Mouse (Mus musculus): ENCODE data around the gene Megf8.

DNA sequence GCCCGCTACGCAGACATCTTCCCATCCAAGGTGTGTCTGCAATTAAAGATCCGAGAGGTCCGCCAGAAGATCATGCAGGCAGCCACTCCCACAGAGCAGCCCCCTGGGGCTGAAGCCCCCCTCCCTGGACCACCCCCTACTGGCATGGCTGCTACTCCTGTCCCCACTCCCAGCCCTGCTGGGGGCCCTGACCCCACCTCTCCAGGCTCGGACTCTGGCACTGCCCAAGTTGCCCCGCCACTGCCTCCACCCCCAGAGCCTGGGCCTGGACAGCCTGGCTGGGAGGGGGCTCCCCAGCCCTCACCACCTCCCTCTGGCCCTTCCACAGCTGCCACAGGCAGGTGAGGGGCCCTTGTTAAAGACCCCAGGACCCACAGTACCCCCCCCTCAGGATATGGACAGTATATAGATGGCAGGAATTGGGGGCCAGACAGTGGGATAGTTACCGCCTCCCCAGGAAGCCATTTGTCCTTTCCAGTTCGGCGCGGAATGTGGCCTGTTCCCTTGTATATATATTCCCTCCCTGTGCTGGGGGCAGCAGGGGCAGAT lies 23.7 kb upstream of the Megf8 start:
- TF ChIP-seq MAFK (IDR thresholded peaks at IDR 0.05; ENCODE audit: insufficient read depth, low read depth, low read length) (no peak), ZC3H11A (IDR thresholded peaks at IDR 0.05; ENCODE audit: borderline replicate concordance, low read depth, low read length) (no peak), ZNF384 (IDR thresholded peaks at IDR 0.05; ENCODE audit: low read depth, low read length) (no peak)
